Mouse (Mus musculus): ENCODE data around the gene Chdh. TPM values are rescaled to one million over a fixed set of nuclear protein-coding genes. Genes with fewer than 3 reads are reported as not detected.

Chdh gene
- polyA plus RNA-seq, 1 experiment from 2014 or later = 1.5 TPM

DNA sequence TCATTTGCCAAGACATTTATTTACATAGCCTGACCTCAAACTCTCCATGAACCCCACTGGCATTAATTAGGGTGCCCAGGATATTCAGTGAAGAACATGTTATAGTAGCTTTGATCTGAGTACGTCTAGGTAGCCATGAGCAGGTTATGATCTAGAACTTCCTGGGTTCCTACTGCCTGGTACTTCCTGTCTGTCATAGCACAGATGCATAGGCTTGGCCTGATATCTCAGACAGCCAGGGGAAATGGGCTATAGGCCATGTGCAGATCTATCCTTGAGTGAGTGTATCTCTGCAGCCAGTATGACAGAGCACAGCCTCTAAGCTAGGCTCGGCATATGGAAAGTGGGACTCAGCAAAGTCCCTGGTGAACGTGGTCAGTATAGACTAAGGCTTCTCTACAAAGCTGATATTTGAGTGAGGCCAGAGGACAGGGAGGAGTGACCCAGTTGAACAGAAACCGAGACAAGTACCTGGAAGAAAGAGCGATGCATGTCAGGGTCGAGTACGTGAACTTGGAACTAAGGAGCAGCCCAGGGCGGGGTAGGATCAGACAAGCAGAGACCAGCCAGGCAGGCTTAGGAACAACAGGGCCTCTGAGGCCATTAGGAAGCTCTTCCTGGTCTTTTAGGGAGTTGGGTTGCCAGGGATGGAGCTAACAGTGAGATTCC lies 9.1 kb downstream of the Chdh start:
- H3K4me2 ChIP-seq (replicated peaks) = no peak overlapping the region
- H3K4me1 ChIP-seq (replicated peaks) = 0 out of 2 replicates have a peak, but pooled peaks cover 6% of the 10 kb centered on the region
- no peaks in the 10 kb centered on the region for H3K9me3 ChIP-seq
- H3K4me3 ChIP-seq (replicated peaks) = no peak overlapping the region
- ATAC-seq = peak; percentile 78
- WGBS = 76% methylated on average over 8 of the region's 8 CpGs
- H3K36me3 ChIP-seq = no peaks in the 10 kb centered on the region
- no peaks in the 10 kb centered on the region for H3K27me3 ChIP-seq (replicated peaks)
- H3K27ac ChIP-seq = no peak overlapping the region
- H3K9ac ChIP-seq = no peak overlapping the region

DNA sequence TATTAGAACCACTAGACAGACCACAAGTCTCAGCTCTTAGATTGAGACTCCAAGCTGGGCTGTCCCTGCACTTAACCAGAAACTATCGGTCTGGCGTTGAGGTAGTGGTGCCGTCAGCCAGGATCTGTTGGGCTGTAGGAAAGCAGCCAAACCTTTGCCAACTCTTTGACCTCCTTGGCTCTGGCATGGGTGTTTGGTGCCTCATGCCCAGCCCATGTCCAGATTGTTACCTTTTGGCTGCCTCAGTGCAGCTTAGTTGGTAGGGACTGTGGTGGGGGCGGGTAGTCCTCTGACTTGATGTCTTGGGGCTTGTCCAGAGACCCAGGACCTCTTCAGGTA lies 9.6 kb downstream of the Chdh start:
- H3K9me3 ChIP-seq = no peaks in the 10 kb centered on the region
- H3K27me3 ChIP-seq (replicated peaks) = no peaks in the 10 kb centered on the region
- H3K36me3 ChIP-seq = no peaks in the 10 kb centered on the region
- no peak overlapping the region for H3K4me2 ChIP-seq (replicated peaks)
- H3K9ac ChIP-seq = no peak overlapping the region
- 93% methylated on average over 4 of the region's 4 CpGs for WGBS
- no peak overlapping the region for H3K4me3 ChIP-seq (replicated peaks)
- ATAC-seq = no peak
- 0 out of 2 replicates have a peak, but pooled peaks cover 6% of the 10 kb centered on the region for H3K4me1 ChIP-seq (replicated peaks)
- no peak overlapping the region for H3K27ac ChIP-seq

DNA sequence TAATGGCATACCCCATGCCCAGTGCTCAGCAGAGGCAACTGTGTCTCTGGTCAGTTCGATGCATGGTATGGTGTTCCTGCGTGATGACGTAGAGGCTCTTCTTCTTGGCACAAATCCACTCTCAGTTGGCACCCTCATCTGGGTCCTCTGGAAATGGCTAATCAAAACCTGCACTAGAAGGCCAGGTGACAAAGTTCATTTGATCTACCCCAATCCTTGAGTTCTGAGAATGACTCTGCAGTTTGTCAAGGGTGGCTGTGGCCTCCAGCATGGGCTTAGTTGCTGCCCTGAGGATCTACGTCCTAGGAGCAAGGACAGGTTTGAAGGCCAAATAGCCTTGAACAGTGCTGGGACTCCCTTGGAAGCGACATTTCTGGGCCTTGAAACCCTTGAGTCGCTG lies 10.0 kb downstream of the Chdh start:
- H3K36me3 ChIP-seq = no peaks in the 10 kb centered on the region
- no peaks in the 10 kb centered on the region for H3K9me3 ChIP-seq
- no peak overlapping the region for H3K4me3 ChIP-seq (replicated peaks)
- no peak overlapping the region for H3K4me2 ChIP-seq (replicated peaks)
- no peaks in the 10 kb centered on the region for H3K27me3 ChIP-seq (replicated peaks)
- ATAC-seq = no peak
- H3K9ac ChIP-seq = no peak overlapping the region
- H3K4me1 ChIP-seq (replicated peaks) = 0 out of 2 replicates have a peak, but pooled peaks cover 6% of the 10 kb centered on the region
- no peak overlapping the region for H3K27ac ChIP-seq
- WGBS = 91% methylated on average over 6 of the region's 6 CpGs

DNA sequence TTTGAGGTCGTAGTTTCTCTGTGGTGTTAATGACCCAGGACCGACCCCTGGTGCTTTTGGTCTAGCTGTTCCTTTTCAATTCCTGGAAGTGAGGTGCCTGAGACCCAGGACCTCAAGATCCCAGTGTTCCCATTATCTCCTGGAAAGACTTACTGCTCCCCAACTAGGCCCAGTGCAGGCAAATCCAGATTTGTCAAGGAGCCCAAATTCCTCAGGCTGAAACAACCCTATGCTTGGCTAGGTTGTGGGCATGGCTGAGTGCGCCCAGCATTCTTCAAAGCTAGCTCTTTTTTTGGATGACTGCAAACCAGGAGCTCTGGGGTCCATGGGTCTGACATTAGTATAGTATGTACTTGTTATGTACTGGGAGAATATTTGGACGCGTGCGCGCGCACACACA lies 10.6 kb downstream of the Chdh start:
- Histone ChIP-seq H3K4me1 (replicated peaks) (0 out of 2 replicates have a peak, but pooled peaks cover 6% of the 10 kb centered on the region), H3K27me3 (replicated peaks) (no peaks in the 10 kb centered on the region), H3K9me3 (no peaks in the 10 kb centered on the region), H3K36me3 (no peaks in the 10 kb centered on the region), H3K4me2 (replicated peaks) (no peak overlapping the region), H3K27ac (no peak overlapping the region), H3K4me3 (replicated peaks) (no peak overlapping the region), H3K9ac (no peak overlapping the region)
- no peak for ATAC-seq
- WGBS = 89% methylated on average over 8 of the region's 8 CpGs

DNA sequence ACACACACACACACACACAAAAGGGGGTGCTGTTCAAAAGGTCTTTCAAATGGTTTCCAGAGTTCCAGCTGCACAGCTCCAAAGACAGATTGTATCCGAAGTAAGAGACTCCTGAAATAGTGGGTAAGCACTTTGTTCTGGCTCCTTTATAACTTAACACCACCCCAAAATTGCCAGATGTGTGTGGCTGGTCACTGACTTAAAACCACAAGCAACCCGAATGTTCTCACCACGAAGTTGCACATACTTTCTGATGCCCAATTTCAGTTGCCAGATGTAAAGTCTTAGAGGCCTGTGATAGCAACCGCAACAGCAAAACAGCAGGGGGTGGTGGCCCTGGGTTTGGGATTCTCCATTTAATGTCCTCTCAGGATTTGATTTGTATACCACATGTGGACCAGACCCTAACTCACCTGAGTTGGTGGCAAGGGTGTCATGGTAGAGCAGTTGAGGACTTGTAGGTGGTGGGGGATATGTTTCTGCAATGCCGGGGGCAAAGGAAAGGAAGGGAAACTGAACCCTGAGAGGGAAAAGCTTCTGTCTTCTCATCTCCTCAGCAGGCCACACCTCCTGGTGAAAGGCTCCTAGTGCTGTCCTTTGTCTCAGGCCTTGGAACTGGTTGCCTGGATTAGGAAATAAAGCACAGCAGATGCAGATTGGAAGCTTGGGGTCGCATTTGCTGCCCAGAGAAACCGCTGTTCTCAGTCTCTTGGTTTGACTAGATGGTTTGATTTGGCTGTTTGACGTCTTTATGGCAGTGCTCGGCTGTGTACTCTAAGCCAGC lies 11.2 kb downstream of the Chdh start:
- Histone ChIP-seq H3K36me3 (no peaks in the 10 kb centered on the region), H3K27ac (no peak overlapping the region), H3K4me1 (replicated peaks) (0 out of 2 replicates have a peak, but pooled peaks cover 6% of the 10 kb centered on the region), H3K9ac (no peak overlapping the region), H3K4me3 (replicated peaks) (no peak overlapping the region), H3K4me2 (replicated peaks) (no peak overlapping the region), H3K9me3 (no peaks in the 10 kb centered on the region), H3K27me3 (replicated peaks) (no peaks in the 10 kb centered on the region)
- WGBS = 56% methylated on average over 9 of the region's 9 CpGs
- no peak for ATAC-seq

DNA sequence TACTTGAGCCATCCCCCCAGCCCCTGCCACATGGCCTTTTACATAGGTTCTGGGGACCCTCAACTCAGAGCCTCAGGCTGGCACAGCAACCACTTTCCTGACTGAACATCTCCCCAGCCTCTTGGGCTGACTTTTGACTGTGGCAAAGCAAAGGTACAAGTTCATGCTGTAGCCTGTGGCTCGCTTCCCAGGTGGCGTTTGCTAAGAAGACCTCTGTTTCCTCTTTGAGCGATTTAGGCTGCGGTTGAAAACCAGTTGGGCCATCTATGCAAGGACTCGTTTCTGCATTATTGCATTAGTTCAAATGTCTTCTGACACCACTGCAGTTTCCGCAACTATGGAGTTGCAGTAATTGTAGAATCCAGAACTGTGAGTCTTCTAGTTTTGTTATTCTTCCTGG lies 13.6 kb downstream of the Chdh start:
- 93% methylated on average over 6 of the region's 6 CpGs for WGBS
- Histone ChIP-seq H3K9ac (no peak overlapping the region), H3K4me3 (replicated peaks) (no peak overlapping the region), H3K9me3 (no peaks in the 10 kb centered on the region), H3K4me1 (replicated peaks) (0 out of 2 replicates have a peak, but pooled peaks cover 6% of the 10 kb centered on the region), H3K4me2 (replicated peaks) (no peak overlapping the region), H3K36me3 (no peaks in the 10 kb centered on the region), H3K27ac (no peak overlapping the region), H3K27me3 (replicated peaks) (no peaks in the 10 kb centered on the region)
- ATAC-seq = no peak

DNA sequence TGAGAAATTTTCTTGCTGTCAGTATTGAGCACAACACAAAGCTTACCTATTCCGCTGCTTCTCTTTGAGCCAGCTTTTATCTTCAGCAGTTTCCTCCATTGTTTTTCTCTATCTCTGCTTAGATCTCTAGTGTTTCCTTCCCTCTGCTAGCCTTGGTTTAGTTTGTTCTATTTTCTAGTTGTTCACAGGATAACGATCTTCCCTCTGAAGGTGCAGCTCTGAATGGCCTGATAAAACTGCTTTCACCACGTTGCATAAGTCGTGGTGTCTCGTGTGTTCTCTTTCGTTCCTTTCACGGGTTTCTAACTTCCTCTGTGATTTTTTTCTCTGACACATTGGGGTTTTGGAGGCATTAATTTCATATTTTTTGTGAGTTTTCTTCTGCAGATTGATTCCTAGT lies 15.6 kb downstream of the Chdh start:
- Histone ChIP-seq H3K9me3 (no peaks in the 10 kb centered on the region), H3K27ac (no peak overlapping the region), H3K36me3 (no peaks in the 10 kb centered on the region), H3K4me2 (replicated peaks) (no peak overlapping the region), H3K27me3 (replicated peaks) (no peaks in the 10 kb centered on the region), H3K4me1 (replicated peaks) (0 out of 2 replicates have a peak, but pooled peaks cover 2% of the 10 kb centered on the region), H3K4me3 (replicated peaks) (no peak overlapping the region), H3K9ac (no peak overlapping the region)
- ATAC-seq = no peak
- 33% methylated on average over 7 of the region's 7 CpGs for WGBS

DNA sequence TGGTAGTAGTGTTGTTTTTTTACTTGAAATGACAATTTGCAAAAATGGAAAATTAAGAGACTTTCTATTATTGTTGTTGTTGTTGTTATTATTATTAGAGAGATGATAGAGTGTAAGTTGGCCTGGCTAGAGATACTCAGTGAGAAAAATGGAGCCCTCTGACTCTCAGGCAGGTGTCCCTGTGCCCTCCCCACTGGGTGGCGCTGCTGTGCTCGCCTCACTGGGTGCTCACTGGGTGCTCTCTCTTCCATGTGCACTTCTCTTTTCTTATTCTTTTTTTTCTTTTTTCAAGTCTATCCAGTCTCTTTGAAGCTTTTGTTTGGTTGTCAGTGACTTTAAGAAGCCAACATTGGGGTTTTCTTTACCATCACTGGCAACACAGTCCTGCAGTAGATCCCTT lies 18.6 kb downstream of the Chdh start:
- H3K9ac ChIP-seq = no peak overlapping the region
- no peak for ATAC-seq
- WGBS = 43% methylated on average over 2 of the region's 2 CpGs

DNA sequence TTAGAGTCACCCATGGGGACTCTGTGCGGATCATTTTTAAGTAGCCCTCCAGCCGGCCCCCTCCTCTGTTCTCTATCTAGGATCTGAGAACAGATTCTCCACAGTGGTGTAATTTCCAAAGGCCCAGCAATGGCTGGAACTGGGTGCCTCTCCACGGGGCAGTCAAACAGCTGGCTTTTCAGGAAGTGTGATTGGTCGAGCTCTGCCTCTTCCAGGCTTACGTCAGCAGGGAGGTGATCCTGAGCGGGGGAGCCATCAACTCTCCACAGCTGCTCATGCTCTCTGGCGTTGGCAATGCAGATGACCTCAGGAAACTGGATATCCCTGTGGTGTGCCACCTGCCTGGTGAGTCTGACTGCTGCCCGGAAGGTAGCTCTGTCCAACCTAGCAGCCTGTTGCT lies 24.6 kb downstream of the Chdh start:
- Histone ChIP-seq H3K4me3 (replicated peaks) (no peak overlapping the region), H3K27me3 (replicated peaks) (no peaks in the 10 kb centered on the region), H3K4me2 (replicated peaks) (no peak overlapping the region), H3K4me1 (replicated peaks) (no peaks in the 10 kb centered on the region), H3K9ac (no peak overlapping the region), H3K9me3 (no peaks in the 10 kb centered on the region), H3K27ac (no peak overlapping the region), H3K36me3 (no peaks in the 10 kb centered on the region)
- 59% methylated on average over 8 of the region's 8 CpGs for WGBS
- ATAC-seq = no peak

More for the DNA sequence above, 18.6 kb downstream of the Chdh start:
- Histone ChIP-seq H3K27me3 (replicated peaks) (no peaks in the 10 kb centered on the region), H3K9me3 (no peaks in the 10 kb centered on the region), H3K36me3 (no peaks in the 10 kb centered on the region), H3K4me1 (replicated peaks) (no peaks in the 10 kb centered on the region), H3K27ac (no peak overlapping the region), H3K4me3 (replicated peaks) (no peak overlapping the region), H3K4me2 (replicated peaks) (no peak overlapping the region)

DNA sequence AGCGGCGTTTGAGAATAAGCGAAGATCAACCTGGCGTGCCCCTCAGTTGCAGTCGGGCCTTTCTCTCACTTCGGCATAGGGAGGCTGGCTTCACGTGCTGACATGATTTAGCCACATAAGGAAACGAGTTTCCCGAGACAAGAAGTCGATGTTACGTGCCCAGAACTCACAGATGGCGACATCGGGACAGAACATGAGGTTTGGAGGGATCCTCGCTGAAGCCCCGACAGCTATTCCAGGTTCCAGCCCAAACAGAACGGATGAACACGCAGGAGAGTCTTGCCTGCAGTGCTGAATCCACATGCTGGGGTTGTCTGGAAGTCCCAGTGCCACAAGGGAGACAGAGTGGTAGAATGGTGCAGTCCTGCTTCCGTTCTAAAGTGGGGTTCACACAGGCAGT lies 29.6 kb downstream of the Chdh start:
- no peak overlapping the region for H3K9ac ChIP-seq
- H3K36me3 ChIP-seq = no peaks in the 10 kb centered on the region
- H3K4me2 ChIP-seq (replicated peaks) = no peak overlapping the region
- WGBS = 92% methylated on average over 18 of the region's 18 CpGs
- no peaks in the 10 kb centered on the region for H3K27me3 ChIP-seq (replicated peaks)
- no peaks in the 10 kb centered on the region for H3K4me1 ChIP-seq (replicated peaks)
- no peak for ATAC-seq
- H3K9me3 ChIP-seq = no peaks in the 10 kb centered on the region
- no peak overlapping the region for H3K4me3 ChIP-seq (replicated peaks)
- H3K27ac ChIP-seq = no peak overlapping the region

DNA sequence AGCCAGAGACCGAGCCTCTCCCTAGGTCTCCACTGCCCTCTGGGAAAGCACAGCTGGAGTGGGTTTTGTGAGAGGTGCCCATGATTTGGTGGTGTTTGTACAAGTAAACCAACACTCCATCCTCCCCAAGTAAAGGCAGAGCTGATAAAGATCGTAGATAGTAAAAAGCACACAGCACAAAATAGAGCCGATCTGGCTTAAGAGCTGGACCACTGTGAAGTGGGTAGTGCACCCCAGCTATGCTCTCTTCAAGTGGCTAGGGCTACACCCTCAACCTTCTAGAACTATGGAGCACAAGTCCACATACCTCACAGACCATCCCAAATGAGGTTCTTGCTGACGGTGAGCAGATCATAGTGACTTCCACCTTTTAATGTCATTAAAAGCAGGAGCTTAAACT lies 30.6 kb downstream of the Chdh start:
- no peak overlapping the region for H3K9ac ChIP-seq
- WGBS = 64% methylated on average over 4 of the region's 4 CpGs
- no peak overlapping the region for H3K27ac ChIP-seq
- no peaks in the 10 kb centered on the region for H3K9me3 ChIP-seq
- no peak for ATAC-seq
- no peaks in the 10 kb centered on the region for H3K4me1 ChIP-seq (replicated peaks)
- H3K27me3 ChIP-seq (replicated peaks) = no peaks in the 10 kb centered on the region
- H3K36me3 ChIP-seq = no peaks in the 10 kb centered on the region
- H3K4me3 ChIP-seq (replicated peaks) = no peak overlapping the region
- H3K4me2 ChIP-seq (replicated peaks) = no peak overlapping the region

DNA sequence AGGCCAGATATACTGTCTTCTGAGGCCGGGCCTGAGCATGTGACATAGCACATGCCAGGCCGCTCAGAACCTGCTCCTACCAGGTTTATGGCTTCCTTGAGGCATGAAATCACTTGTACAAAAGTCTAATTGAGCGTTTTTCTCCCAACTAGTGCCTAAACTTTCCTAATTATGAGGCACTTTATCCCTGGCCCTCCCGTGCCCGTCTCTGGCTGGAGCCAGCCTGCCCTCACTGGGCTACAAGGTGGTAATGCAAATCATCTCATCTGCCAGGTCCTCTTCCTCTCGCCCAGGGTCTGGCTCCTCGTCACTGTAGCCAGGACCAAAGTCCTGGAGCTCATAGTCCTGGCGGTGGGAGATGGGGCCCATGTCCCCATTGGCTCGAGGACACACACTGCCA lies 33.0 kb downstream of the Chdh start:
- 87% methylated on average over 9 of the region's 9 CpGs for WGBS
- Histone ChIP-seq H3K9me3 (no peaks in the 10 kb centered on the region), H3K4me1 (replicated peaks) (0 out of 2 replicates have a peak, but pooled peaks cover 4% of the 10 kb centered on the region), H3K27ac (no peak overlapping the region), H3K36me3 (no peaks in the 10 kb centered on the region), H3K4me3 (replicated peaks) (no peak overlapping the region), H3K9ac (no peak overlapping the region), H3K27me3 (replicated peaks) (no peaks in the 10 kb centered on the region), H3K4me2 (replicated peaks) (no peak overlapping the region)
- ATAC-seq = no peak
